In the genomic region with DNA sequence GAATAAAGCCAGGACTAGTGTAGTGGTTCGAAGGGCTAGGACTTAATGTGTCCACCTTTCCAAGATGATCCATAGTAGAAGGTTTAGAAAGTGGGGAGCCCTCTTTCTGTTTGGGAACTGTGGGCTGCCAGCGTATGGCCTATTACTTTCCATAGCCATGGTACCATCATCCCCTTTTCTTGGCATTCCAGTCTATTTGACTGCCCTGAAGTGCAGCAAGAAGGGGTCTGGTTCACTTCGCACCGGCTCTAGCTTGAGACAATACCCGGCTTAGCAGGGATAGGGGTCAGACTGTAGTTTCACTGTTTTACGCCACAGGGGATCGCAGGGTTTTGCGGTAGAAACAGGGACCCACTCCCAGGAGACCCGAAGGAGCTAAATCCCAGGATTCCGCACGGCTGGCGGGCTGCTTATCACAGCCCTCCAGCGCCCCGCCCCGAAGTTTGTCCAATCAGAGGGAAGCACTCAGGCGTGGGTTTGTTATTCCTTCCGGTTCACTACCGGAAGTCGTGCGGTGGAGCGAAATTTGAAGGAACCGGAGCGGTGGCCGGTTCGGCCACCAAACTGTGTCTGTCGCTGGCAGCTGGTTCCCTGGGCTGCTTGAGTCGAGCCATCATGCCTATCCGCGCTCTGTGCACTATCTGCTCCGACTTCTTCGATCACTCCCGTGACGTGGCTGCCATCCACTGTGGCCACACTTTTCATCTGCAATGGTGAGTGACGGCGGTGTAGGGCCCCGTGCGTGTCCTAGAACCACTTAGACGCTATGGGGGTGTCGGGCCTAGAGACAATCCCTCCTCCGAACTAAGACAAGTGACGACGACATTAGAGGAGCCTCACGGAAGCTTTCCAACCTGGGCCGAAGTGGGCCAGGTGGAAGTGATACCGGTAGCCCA, we compare ENCODE assay signal across 8 mouse cellular contexts. TPM values are rescaled to one million over a fixed set of nuclear protein-coding genes. Genes with fewer than 3 reads are reported as not detected.
DNase-seq lines count a peak whose midpoint lies in the region; ATAC-seq lines count a peak whose summit lies in the region.

No protein-coding gene starts in this region.

- peak; percentile 88 for DNase-seq in CD4-positive helper T cell, adult 2 months (ENCODE audit: low read depth, low spot score)
- peak; percentile 79 for DNase-seq in brain, embryonic 18.5 days (ENCODE audit: low read depth, low spot score)
- DNase-seq in liver = peak; percentile 92
- DNase-seq in monocyte, adult 2 months (ENCODE audit: low read depth in 1 of 2, low spot score in 2 of 2) = peak; percentile 42 to 72
- DNase-seq in spleen, postnatal 14 days (ENCODE audit: low spot score in 2 of 2) = peak; percentile 78 to 83

- peaks cover 34% of the 10 kb centered on the region for H3K36me3 ChIP-seq in erythroblast, embryonic 14.5 days (ENCODE audit: control insufficient read depth)
- H3K36me3 ChIP-seq in heart, embryonic 12.5 days = no peaks in the 10 kb centered on the region
- H3K36me3 ChIP-seq in kidney, embryonic 16.5 days (ENCODE audit: insufficient read depth, low read length) = no peaks in the 10 kb centered on the region

- no peaks in the 10 kb centered on the region; the same call in 1 of the 2 replicates for H3K27me3 ChIP-seq in erythroblast, embryonic 14.5 days (ENCODE audit: control insufficient read depth)
- 0 out of 2 replicates have a peak, but pooled peaks cover 3% of the 10 kb centered on the region for H3K27me3 ChIP-seq in heart, embryonic 12.5 days (replicated peaks)
- no peaks in the 10 kb centered on the region for H3K27me3 ChIP-seq in kidney, embryonic 16.5 days (ENCODE audit: insufficient read depth, low read length)

- ATAC-seq in heart, embryonic 12.5 days (ENCODE audit: insufficient number of reproducible peaks, low FRiP score) = peak; percentile 87
- ATAC-seq in kidney, embryonic 16.5 days (ENCODE audit: low FRiP score, low TSS enrichment) = peak; percentile 94

- peaks cover 37% of the 10 kb centered on the region for H3K4me1 ChIP-seq in erythroblast, embryonic 14.5 days (ENCODE audit: control insufficient read depth)
- peaks cover 17% of the 10 kb centered on the region for H3K4me1 ChIP-seq in heart, embryonic 12.5 days (replicated peaks)
- H3K4me1 ChIP-seq in kidney, embryonic 16.5 days (ENCODE audit: insufficient read depth, low read length) = peaks cover 14% of the 10 kb centered on the region

- H3K27ac ChIP-seq in heart, embryonic 12.5 days (ENCODE audit: poor library complexity, severe bottlenecking) = peak overlapping the region; percentile 64
- H3K27ac ChIP-seq in kidney, embryonic 16.5 days (ENCODE audit: low read length) = peak overlapping the region; percentile 79

- WGBS in heart, embryonic 12.5 days = 13% methylated on average over 45 of the region's 45 CpGs
- WGBS in kidney, embryonic 16.5 days = 12% methylated on average over 45 of the region's 45 CpGs

- H3K9me3 ChIP-seq in erythroblast, embryonic 14.5 days (ENCODE audit: control insufficient read depth, low read length) = no peaks in the 10 kb centered on the region
- no peaks in the 10 kb centered on the region for H3K9me3 ChIP-seq in heart, embryonic 12.5 days (replicated peaks)
- H3K9me3 ChIP-seq in kidney, embryonic 16.5 days (ENCODE audit: low read length) = no peaks in the 10 kb centered on the region

- peak overlapping the region; percentile 73 for H3K9ac ChIP-seq in heart, embryonic 12.5 days
- H3K9ac ChIP-seq in kidney, embryonic 16.5 days (replicated peaks; ENCODE audit: low read length) = peak overlapping the region; percentile 81

- H3K4me3 ChIP-seq in erythroblast, embryonic 14.5 days (replicated peaks) = peak overlapping the region; percentile 84
- peak overlapping the region; percentile 86 for H3K4me3 ChIP-seq in heart, embryonic 12.5 days
- peak overlapping the region; percentile 69 for H3K4me3 ChIP-seq in kidney, embryonic 16.5 days (ENCODE audit: low read length)

- peak overlapping the region; percentile 79 for H3K4me2 ChIP-seq in heart, embryonic 12.5 days
- peak overlapping the region; percentile 92 for H3K4me2 ChIP-seq in kidney, embryonic 16.5 days (replicated peaks; ENCODE audit: low read depth, low read length)

RNA-seq across cellular contexts. Expression of a gene that starts 0.8 kb away (rescaled TPM):
- 0.72 and 0.97 TPM in 2 replicates for polyA plus RNA-seq in erythroblast, embryonic 14.5 days (2012)
- 12.4 and 13.1 TPM in 2 replicates for polyA plus RNA-seq in heart, embryonic 12.5 days (2016; fragmentation: Nextera tagmentation; extraction: Ambion mirVana)
- 23.3 and 24.5 TPM in 2 replicates for polyA plus RNA-seq in kidney, embryonic 16.5 days (2015; fragmentation: Nextera tagmentation; extraction: Ambion mirVana)

RNA-seq across cellular contexts. Expression of a gene that starts 15.2 kb away (rescaled TPM):
- polyA plus RNA-seq in erythroblast, embryonic 14.5 days (2012) = 0.01 TPM in 1 of 2 replicates, not detected in the other
- polyA plus RNA-seq in heart, embryonic 12.5 days (2016; fragmentation: Nextera tagmentation; extraction: Ambion mirVana) = 0.39 and 0.56 TPM in 2 replicates
- 2.0 and 2.2 TPM in 2 replicates for polyA plus RNA-seq in kidney, embryonic 16.5 days (2015; fragmentation: Nextera tagmentation; extraction: Ambion mirVana)

RNA-seq across cellular contexts. Expression of a gene that starts 22.4 kb away (rescaled TPM):
- polyA plus RNA-seq in erythroblast, embryonic 14.5 days (2012) = not detected in 2 replicates
- not detected in 2 replicates for polyA plus RNA-seq in heart, embryonic 12.5 days (2016; fragmentation: Nextera tagmentation; extraction: Ambion mirVana)
- polyA plus RNA-seq in kidney, embryonic 16.5 days (2015; fragmentation: Nextera tagmentation; extraction: Ambion mirVana) = not detected in 2 replicates

RNA-seq across cellular contexts. Expression of a gene that starts 24.6 kb away (rescaled TPM):
- 14.4 and 22.3 TPM in 2 replicates for polyA plus RNA-seq in erythroblast, embryonic 14.5 days (2012)
- 42.9 and 45.7 TPM in 2 replicates for polyA plus RNA-seq in heart, embryonic 12.5 days (2016; fragmentation: Nextera tagmentation; extraction: Ambion mirVana)
- 20.2 and 22.2 TPM in 2 replicates for polyA plus RNA-seq in kidney, embryonic 16.5 days (2015; fragmentation: Nextera tagmentation; extraction: Ambion mirVana)

RNA-seq across cellular contexts. Expression of a gene that starts 32.1 kb away (rescaled TPM):
- 0.06 and 0.13 TPM in 2 replicates for polyA plus RNA-seq in erythroblast, embryonic 14.5 days (2012)
- 4.4 and 5.2 TPM in 2 replicates for polyA plus RNA-seq in heart, embryonic 12.5 days (2016; fragmentation: Nextera tagmentation; extraction: Ambion mirVana)
- polyA plus RNA-seq in kidney, embryonic 16.5 days (2015; fragmentation: Nextera tagmentation; extraction: Ambion mirVana) = 5.3 and 7.5 TPM in 2 replicates

Comparison
In these comparisons a context has a peak if more than half of its experiments do, and no peak if none do; other contexts are left out.
1. Peak in every context shown above with its lines: DNase-seq, ATAC-seq, H3K4me3 ChIP-seq and H3K27ac ChIP-seq.